22 mouse cellular contexts compared by ENCODE assay signal in genomic region chr1:157524775-157525174, GRCm38 (mm10). TPM values are rescaled to one million over a fixed set of nuclear protein-coding genes. Genes with fewer than 3 reads are reported as not detected.
DNase-seq lines count a peak whose midpoint lies in the region; ATAC-seq and TF ChIP-seq lines count a peak whose summit lies in the region.
"Had no signal": no experiment of that assay in that cellular context is flagged by ENCODE, and none has a peak within 500 bp of the region (broad histone marks: within the 10 kb centered on the region; RNA-seq: fewer than 3 reads in every experiment).

No protein-coding gene starts in this region.

- H3K27me3 ChIP-seq in liver, postnatal 0 days (ENCODE audit: insufficient read depth, low read length): no peaks in the 10 kb centered on the region
- H3K27me3 ChIP-seq in liver, embryonic 12.5 days (replicated peaks): no peaks in the 10 kb centered on the region
- no peaks in the 10 kb centered on the region for H3K27me3 ChIP-seq in MEL (ENCODE audit: control insufficient read depth in 1 of 2, insufficient read depth in 2 of 2, low read length in 2 of 2)
- H3K27me3 ChIP-seq: embryonic facial prominence, embryonic 12.5 days; embryonic facial prominence, embryonic 15.5 days; hindbrain, embryonic 12.5 days; hindbrain, embryonic 15.5 days had no signal

- H3K4me3 ChIP-seq in liver, postnatal 0 days (ENCODE audit: low read depth, low read length): no peak overlapping the region
- H3K4me3 ChIP-seq in liver, embryonic 12.5 days: no peak overlapping the region
- no peak overlapping the region for H3K4me3 ChIP-seq in MEL (ENCODE audit: control insufficient read depth in 1 of 2, insufficient read depth in 1 of 2, low read depth in 2 of 2, low read length in 2 of 2)
- H3K4me3 ChIP-seq: embryonic facial prominence, embryonic 12.5 days; embryonic facial prominence, embryonic 15.5 days; gastrocnemius, adult 2 months; hindbrain, embryonic 12.5 days; hindbrain, embryonic 15.5 days had no signal

- no peaks in the 10 kb centered on the region for H3K36me3 ChIP-seq in liver, postnatal 0 days (replicated peaks; ENCODE audit: insufficient read depth, low read length)
- H3K36me3 ChIP-seq in liver, embryonic 12.5 days: no peaks in the 10 kb centered on the region
- peaks cover 0 to 11% of the 10 kb centered on the region in 2 experiments; a peak in 2 of 4 replicates for H3K36me3 ChIP-seq in MEL (ENCODE audit: control insufficient read depth in 1 of 2, insufficient read depth in 2 of 2, low read length in 2 of 2)
- H3K36me3 ChIP-seq: embryonic facial prominence, embryonic 12.5 days; embryonic facial prominence, embryonic 15.5 days; hindbrain, embryonic 12.5 days; hindbrain, embryonic 15.5 days had no signal

- ATAC-seq in liver, postnatal 0 days: no peak
- ATAC-seq in liver, embryonic 12.5 days: no peak
- ATAC-seq in common myeloid progenitor, adult 5-6 weeks (replicated peaks; ENCODE audit: low read depth, poor library complexity, severe bottlenecking): peak; percentile 27; the same call in 1 of the 2 replicates
- peak; percentile 36; the same call in 1 of the 2 replicates for ATAC-seq in megakaryocyte-erythroid progenitor cell, adult 5-6 weeks (replicated peaks; ENCODE audit: low FRiP score, low TSS enrichment, poor library complexity, severe bottlenecking)
- ATAC-seq: activated CD4-positive, CD25-positive, alpha-beta regulatory T cell, adult 4 months; CD4-positive, CD25-positive, alpha-beta regulatory T cell, adult 4 months; forebrain, embryonic 14.5 days; forebrain, postnatal 0 days had no signal

- H3K79me2 ChIP-seq in MEL (ENCODE audit: control insufficient read depth, insufficient read depth, low read length, poor library complexity): no peaks in the 10 kb centered on the region

- no peak for TF ChIP-seq RAD21 in MEL (IDR thresholded peaks at IDR 0.05; ENCODE audit: low read depth, low read length)

- no peaks in the 10 kb centered on the region for H3K4me1 ChIP-seq in liver, postnatal 0 days (ENCODE audit: insufficient read depth)
- no peaks in the 10 kb centered on the region for H3K4me1 ChIP-seq in liver, embryonic 12.5 days
- peaks cover 3 to 26% of the 10 kb centered on the region in 2 experiments for H3K4me1 ChIP-seq in MEL (ENCODE audit: control insufficient read depth in 1 of 2, insufficient read depth in 2 of 2, low read length in 2 of 2)
- H3K4me1 ChIP-seq: embryonic facial prominence, embryonic 12.5 days; embryonic facial prominence, embryonic 15.5 days; hindbrain, embryonic 12.5 days; hindbrain, embryonic 15.5 days had no signal

- no peak for DNase-seq in liver, postnatal 0 days
- peak; percentile 55 for DNase-seq in MEL (ENCODE audit: low read depth, low spot score)
- DNase-seq in right cerebral cortex, adult 2 months (ENCODE audit: low spot score in 2 of 2): no peak
- DNase-seq: adrenal gland, postnatal 10 days; adrenal gland, postnatal 36 days; cerebellum, adult 18-20 months; cerebellum, adult 9-10 months; cerebellum, postnatal 14 days; forebrain, postnatal 0 days; gastrocnemius, adult 2 months; gastrocnemius, postnatal 14 days had no signal

- no peak overlapping the region for H3K9ac ChIP-seq in liver, postnatal 0 days (replicated peaks)
- no peak overlapping the region for H3K9ac ChIP-seq in liver, embryonic 12.5 days
- H3K9ac ChIP-seq in MEL (ENCODE audit: control insufficient read depth, low read depth, low read length, poor library complexity, severe bottlenecking): no peak overlapping the region
- H3K9ac ChIP-seq: embryonic facial prominence, embryonic 12.5 days; embryonic facial prominence, embryonic 15.5 days; forebrain, postnatal 0 days; hindbrain, embryonic 12.5 days; hindbrain, embryonic 15.5 days had no signal

- no peak for TF ChIP-seq EP300 in liver, postnatal 0 days (IDR thresholded peaks at IDR 0.05; ENCODE audit: low read depth)
- peak; percentile 62 to 78; a peak in 3 of 4 replicates for TF ChIP-seq EP300 in MEL (IDR thresholded peaks at IDR 0.05; ENCODE audit: low read depth in 1 of 2, low read length in 2 of 2)

- 51% methylated on average over 7 of the region's 7 CpGs for WGBS in liver, postnatal 0 days (ENCODE audit: insufficient replicate concordance)
- WGBS in liver, embryonic 12.5 days (ENCODE audit: insufficient replicate concordance): 39% methylated on average over 7 of the region's 7 CpGs

- no peak for TF ChIP-seq POLR2A in MEL (IDR thresholded peaks at IDR 0.05; ENCODE audit: control insufficient read depth in 1 of 2, insufficient read depth in 1 of 2, low read depth in 1 of 2, low read length in 2 of 2, poor library complexity in 1 of 2)

- no peak overlapping the region for H3K4me2 ChIP-seq in liver, postnatal 0 days (ENCODE audit: low read depth, low read length)
- no peak overlapping the region for H3K4me2 ChIP-seq in liver, embryonic 12.5 days
- H3K4me2 ChIP-seq: embryonic facial prominence, embryonic 12.5 days; embryonic facial prominence, embryonic 15.5 days; heart, embryonic 11.5 days; hindbrain, embryonic 12.5 days; hindbrain, embryonic 15.5 days had no signal

- TF ChIP-seq CTCF in liver, postnatal 0 days (IDR thresholded peaks at IDR 0.05; ENCODE audit: low read depth): no peak
- no peak for TF ChIP-seq CTCF in MEL (IDR thresholded peaks at IDR 0.05 in 2 of 3, conservative IDR thresholded peaks at IDR 0.05 in 1 of 3; ENCODE audit: control insufficient read depth in 1 of 3, insufficient read depth in 1 of 3, low read depth in 2 of 3, low read length in 3 of 3, poor library complexity in 1 of 3, severe bottlenecking in 1 of 3)

- H3K27ac ChIP-seq in liver, postnatal 0 days (ENCODE audit: low read depth): peak overlapping the region; percentile 96
- H3K27ac ChIP-seq in liver, embryonic 12.5 days: no peak overlapping the region
- no peak overlapping the region; the same call in 1 of the 2 replicates for H3K27ac ChIP-seq in MEL (ENCODE audit: control insufficient read depth, low read depth, low read length)
- H3K27ac ChIP-seq: embryonic facial prominence, embryonic 12.5 days; embryonic facial prominence, embryonic 15.5 days; gastrocnemius, adult 2 months; hindbrain, embryonic 12.5 days; hindbrain, embryonic 15.5 days had no signal

- H3K9me3 ChIP-seq in liver, postnatal 0 days (ENCODE audit: low read length): no peaks in the 10 kb centered on the region
- no peaks in the 10 kb centered on the region for H3K9me3 ChIP-seq in liver, embryonic 12.5 days (replicated peaks)
- no peaks in the 10 kb centered on the region for H3K9me3 ChIP-seq in MEL (replicated peaks; ENCODE audit: insufficient read depth, low read length)
- H3K9me3 ChIP-seq: embryonic facial prominence, embryonic 12.5 days; embryonic facial prominence, embryonic 15.5 days; hindbrain, embryonic 12.5 days; hindbrain, embryonic 15.5 days had no signal

TF ChIP-seq in MEL, 35 proteins besides CTCF, POLR2A, EP300 and RAD21:
- TF ChIP-seq TCF12 (IDR thresholded peaks at IDR 0.05; ENCODE audit: low read depth, low read length): 0 out of 2 replicates have a peak, but pooled peaks have one; percentile 9
- 0 out of 2 replicates have a peak, but pooled peaks have one; percentile 8 for TF ChIP-seq MAFK (IDR thresholded peaks at IDR 0.05; ENCODE audit: borderline replicate concordance, low read depth, low read length)
- 0 out of 2 replicates have a peak, but pooled peaks have one; percentile 41 for TF ChIP-seq MEF2A (IDR thresholded peaks at IDR 0.05; ENCODE audit: extremely low read depth, insufficient replicate concordance, low read depth, low read length, poor library complexity, severe bottlenecking)
- no peak for TF ChIP-seq KAT2A (conservative IDR thresholded peaks at IDR 0.05; ENCODE audit: low read depth, low read length)
- 0 out of 2 replicates have a peak, but pooled peaks have one; percentile 21 for TF ChIP-seq MAX (IDR thresholded peaks at IDR 0.05; ENCODE audit: low read length)
- TF ChIP-seq MYC (IDR thresholded peaks at IDR 0.05; ENCODE audit: low read depth, low read length): no peak
- TF ChIP-seq GATA1 (IDR thresholded peaks at IDR 0.05; ENCODE audit: low read depth, low read length): peak; percentile 82
- TF ChIP-seq RCOR1 (IDR thresholded peaks at IDR 0.05; ENCODE audit: low read depth, low read length): peak; percentile 97
- TF ChIP-seq MYB (IDR thresholded peaks at IDR 0.05; ENCODE audit: low read depth, low read length): peak; percentile 71
- peak; percentile 51; the same call in 1 of the 2 replicates for TF ChIP-seq ETS1 (IDR thresholded peaks at IDR 0.05; ENCODE audit: low read depth, low read length)

RNA-seq across cellular contexts. Expression of gene Sec16b, which starts 18.2 kb away (rescaled TPM):
- polyA plus RNA-seq in liver, postnatal 0 days (2015; fragmentation: Nextera tagmentation; extraction: Ambion mirVana): 14.7 and 14.9 TPM in 2 replicates
- polyA plus RNA-seq in liver, embryonic 12.5 days (2016; fragmentation: Nextera tagmentation; extraction: Ambion mirVana): 3.9 and 4.1 TPM in 2 replicates
- total RNA-seq in MEL (2012; rRNA removed): 0.03 and 0.04 TPM in 2 replicates
- polyA plus RNA-seq in MEL (2012; ENCODE audit: insufficient read depth in 1 of 2, insufficient read length in 2 of 2, low read depth in 1 of 2, low replicate concordance in 2 of 2, missing spikeins in 1 of 2): under 1 TPM in 1 of 2 experiments, not detected in 1; 0.03 TPM
- total RNA-seq in common myeloid progenitor, adult 5-6 weeks (2017): 0.19 and 0.37 TPM in 2 replicates
- 0.45 TPM in 1 of 2 replicates, not detected in the other for total RNA-seq in megakaryocyte-erythroid progenitor cell, adult 5-6 weeks (2014; fragmentation: Nextera tagmentation)
- not detected in 2 replicates for total RNA-seq in megakaryocyte-erythroid progenitor cell, adult 5-6 weeks (2017)

Comparison
In these comparisons a context has a peak if more than half of its experiments do, and no peak if none do; other contexts are left out.
1. ATAC-seq: peak in common myeloid progenitor, adult 5-6 weeks (single experiment) and megakaryocyte-erythroid progenitor cell, adult 5-6 weeks (single experiment); none in liver, postnatal 0 days (single experiment) and liver, embryonic 12.5 days (single experiment).